Mouse (Mus musculus) monocyte, adult 5-6 weeks (primary cell): ENCODE measurements at regions not wholly inside any gene's neighbourhood (a gene's known extent, or its start where the extent isn't known, plus 50 kb on each side); places are given as distances from the start of the nearest gene placed in this dataset.

Experiments used
- ATAC-seq: fragments of 153-309, 156-312 bp; replicated peaks from 2 replicates; pipeline ENCODE4 v1.8.0; 2017; ENCODE audit warnings: mild to moderate bottlenecking; ENCODE audit not compliant: low TSS enrichment, insufficient number of reproducible peaks, severe bottlenecking, poor library complexity, low FRiP score

DNA sequence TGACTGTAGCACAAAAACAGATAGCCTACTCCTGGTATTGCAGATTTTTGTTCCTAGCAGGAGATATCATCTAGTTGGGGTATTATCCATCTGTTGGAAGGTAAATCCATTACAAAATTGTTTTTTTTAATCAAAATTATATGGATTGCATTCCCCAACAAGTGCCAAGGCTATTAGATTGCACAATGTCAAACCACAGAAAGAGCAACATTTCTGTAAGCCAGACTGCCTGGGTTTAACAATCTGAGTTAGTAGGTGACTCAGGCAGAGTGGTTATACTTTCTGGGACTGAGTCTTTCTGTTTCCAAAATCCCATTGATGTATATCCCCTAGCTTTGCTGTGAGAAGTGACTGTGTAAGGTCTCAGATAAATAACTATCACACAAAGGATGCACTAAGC, 155.0 kb downstream of the Cxcl12 start:
- ATAC-seq: no peak

DNA sequence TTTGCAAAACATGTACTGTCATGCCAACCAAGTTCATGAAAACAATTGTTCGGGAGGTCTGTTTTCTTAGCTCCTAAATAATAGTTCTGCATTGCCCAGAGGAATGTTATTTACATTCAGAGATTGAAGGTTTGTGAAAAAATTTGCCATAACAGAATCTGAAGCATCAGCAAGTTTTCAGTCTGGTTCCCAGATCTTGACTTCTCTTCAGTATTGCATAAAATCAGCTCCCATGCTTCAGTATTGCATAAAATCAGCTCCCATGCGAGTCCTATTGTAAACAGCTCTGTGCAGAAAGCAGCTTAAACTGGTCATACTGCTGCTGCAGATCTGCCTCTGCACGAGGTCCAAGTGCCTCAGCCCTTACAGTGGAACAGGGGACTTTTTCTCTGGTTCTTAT, 155.5 kb downstream of the Cxcl12 start:
- ATAC-seq: no peak

GRCm38 (mm10) chr6:117326835-117327775, 158.8 kb downstream of the Cxcl12 start:
- ATAC-seq: no peak

- ATAC-seq: no peak
Observed at GRCm38 (mm10) chr6:117329164-117329939, 161.0 kb downstream of the Cxcl12 start.

- ATAC-seq: no peak
Observed at GRCm38 (mm10) chr6:117330198-117330597, 161.9 kb downstream of the Cxcl12 start.

DNA sequence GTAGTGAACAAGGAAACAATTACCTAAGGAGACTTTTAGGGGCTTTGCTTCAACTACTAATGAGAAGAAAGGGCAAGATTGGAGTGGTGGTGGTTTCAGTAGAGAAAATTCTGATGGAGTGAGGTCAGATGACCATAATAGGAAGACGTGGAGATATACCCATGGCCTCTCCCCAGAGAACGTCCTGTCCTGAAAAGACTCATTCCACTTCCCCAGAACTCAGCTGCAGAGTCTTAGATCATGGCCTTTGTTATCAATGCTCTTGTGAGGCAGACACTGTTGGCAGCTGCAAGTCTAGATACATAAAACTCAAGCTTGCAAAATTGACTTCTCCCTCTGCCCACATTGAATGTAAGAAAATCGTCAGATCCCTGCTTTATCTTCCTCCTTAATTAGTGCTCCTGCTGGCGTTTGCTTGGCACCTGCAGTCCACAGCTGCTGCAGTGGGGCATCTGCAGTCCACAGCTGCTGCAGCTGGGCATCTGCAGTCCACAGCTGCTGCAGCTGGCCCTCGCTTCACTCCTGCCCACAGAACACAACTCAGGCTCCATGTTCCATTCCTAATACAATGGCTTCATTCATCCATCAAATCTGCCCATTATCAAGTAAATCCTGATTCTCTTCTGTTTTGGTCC, 162.5 kb downstream of the Cxcl12 start:
- ATAC-seq: no peak

DNA sequence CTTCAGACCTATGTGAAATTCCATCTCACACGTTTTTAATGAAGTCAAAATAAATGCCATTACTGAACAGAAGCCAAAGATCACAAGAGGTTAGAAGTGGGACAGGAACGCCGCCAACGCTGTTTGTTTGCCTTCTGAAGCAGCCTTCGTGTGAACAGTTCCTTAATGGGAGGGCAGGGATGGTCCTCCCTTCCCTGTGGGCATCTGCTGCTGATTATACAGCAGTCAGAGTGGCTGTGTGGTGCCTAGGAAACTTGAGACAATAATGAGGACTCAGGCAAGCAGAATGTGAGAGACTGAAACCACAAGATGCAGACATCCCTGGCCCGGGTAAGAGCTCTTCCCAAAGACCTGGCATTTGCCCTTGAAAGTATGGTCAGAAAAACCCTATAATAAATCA, 164.3 kb downstream of the Cxcl12 start:
- no peak for ATAC-seq

DNA sequence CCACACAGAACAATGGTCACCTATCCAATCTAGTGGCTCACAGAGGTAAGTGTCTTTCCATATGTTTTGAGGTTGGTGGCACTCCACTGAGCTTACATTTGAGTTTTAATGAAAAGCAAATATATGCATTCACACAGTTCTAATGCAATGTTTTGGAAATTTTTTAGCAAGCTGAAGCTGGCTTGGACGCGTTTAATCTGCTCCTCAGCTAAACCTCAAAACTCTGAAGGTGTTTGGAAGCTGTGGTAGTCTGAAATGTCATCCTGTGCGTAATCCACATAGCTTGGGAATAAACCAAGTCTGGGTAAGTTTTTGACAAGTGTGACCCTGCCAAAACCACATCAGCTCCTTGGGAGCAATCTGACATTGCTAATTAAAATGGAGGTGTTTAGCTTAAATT, 173.8 kb downstream of the Cxcl12 start:
- ATAC-seq: no peak

- no peak for ATAC-seq
Observed at GRCm38 (mm10) chr6:117347356-117347755, 179.0 kb downstream of the Cxcl12 start.

- no peak for ATAC-seq
Observed at GRCm38 (mm10) chr6:117351846-117352245, 183.5 kb downstream of the Cxcl12 start.

GRCm38 (mm10) chr6:117353091-117353490, 184.8 kb downstream of the Cxcl12 start:
- no peak for ATAC-seq

DNA sequence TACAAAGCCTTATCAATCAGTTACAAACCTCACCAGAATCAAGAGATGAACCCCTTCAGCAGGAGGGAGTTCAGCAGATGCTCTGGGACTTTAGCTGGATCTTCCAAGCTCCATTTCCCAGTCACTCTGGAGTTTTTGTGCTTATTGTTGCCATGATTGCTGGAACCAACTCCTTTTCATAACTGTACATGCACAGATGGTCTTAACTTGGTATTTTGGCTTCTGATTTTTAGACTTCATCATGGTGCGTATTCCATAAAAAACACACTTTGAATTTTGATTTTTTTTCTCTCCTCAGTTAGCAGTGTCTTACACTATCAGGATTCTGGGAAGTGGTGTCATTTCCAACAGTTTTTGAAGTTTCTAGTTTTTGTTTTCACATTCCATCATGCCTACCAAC, 187.8 kb downstream of the Cxcl12 start:
- ATAC-seq: no peak

DNA sequence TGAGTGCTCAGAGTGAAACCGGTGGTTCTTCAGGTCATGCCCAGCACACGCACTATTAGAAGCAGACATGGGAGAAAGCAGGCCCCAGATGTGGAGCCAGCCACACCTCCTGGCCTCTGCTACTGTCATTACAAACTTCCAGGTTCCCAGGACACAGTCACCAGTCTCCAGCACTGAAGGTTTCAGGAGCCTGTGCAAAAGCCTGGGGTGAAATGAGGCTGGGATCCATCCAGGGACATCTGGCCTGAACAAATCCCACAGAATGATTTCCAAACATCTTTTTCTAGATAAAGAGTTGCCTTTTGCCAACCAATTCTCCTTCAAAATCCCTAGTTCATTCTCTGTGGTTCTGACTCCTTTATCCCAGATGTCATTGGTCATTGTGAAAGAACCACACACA, 191.1 kb downstream of the Cxcl12 start:
- ATAC-seq: no peak

- ATAC-seq: no peak
Observed at GRCm38 (mm10) chr6:117366563-117366962, 198.2 kb downstream of the Cxcl12 start.

GRCm38 (mm10) chr6:117375989-117376388, 207.7 kb downstream of the Cxcl12 start:
- no peak for ATAC-seq

GRCm38 (mm10) chr6:117379904-117380303, 211.6 kb downstream of the Cxcl12 start:
- no peak for ATAC-seq

GRCm38 (mm10) chr6:117390233-117390848, 222.0 kb downstream of the Cxcl12 start:
- no peak for ATAC-seq

DNA sequence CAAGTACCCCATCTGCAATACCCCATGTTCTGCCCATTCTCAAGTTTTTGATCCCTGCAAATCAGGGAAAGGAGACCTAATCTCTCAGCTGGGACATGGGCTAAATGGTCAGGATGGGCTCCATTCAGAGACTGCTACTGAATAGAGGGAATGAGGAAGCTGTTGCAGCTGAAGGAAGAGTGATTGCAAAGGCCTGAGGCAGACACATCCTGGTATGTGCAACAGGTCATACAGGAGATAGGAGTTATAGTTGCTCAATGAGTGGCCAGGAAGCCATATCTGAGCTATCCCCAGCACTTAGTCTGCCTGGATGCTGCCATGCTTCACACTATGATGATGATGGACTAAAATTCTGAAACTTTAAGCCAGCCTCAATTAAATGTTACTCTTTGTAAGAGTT, 225.1 kb downstream of the Cxcl12 start:
- ATAC-seq: no peak
